Comparison of ENCODE assay signal across 31 mouse cellular contexts in genomic region chr3:90097928-90098327, GRCm38 (mm10). TPM values are rescaled to one million over a fixed set of nuclear protein-coding genes. Genes with fewer than 3 reads are reported as not detected.
A peak's percentile ranks its signal among the peaks of the same experiment; 100 is the strongest.
DNase-seq lines count a peak whose midpoint lies in the region; ATAC-seq and TF ChIP-seq lines count a peak whose summit lies in the region.
"Had no signal": no experiment of that assay in that cellular context is flagged by ENCODE, and none has a peak within 500 bp of the region (broad histone marks: within the 10 kb centered on the region; RNA-seq: fewer than 3 reads in every experiment).

No protein-coding gene starts in this region.

- in situ Hi-C loops in ES-E14 (cut with MboI; ENCODE audit: low sequenced_read_pairs in 2 of 2, unreplicated experiment in 2 of 2), result no loop called here

- no peak overlapping the region for H3K4me2 ChIP-seq in kidney, embryonic 16.5 days (replicated peaks; ENCODE audit: low read depth, low read length)
- H3K4me2 ChIP-seq in kidney, embryonic 14.5 days (replicated peaks; ENCODE audit: low read depth, low read length), result no peak overlapping the region
- H3K4me2 ChIP-seq: embryonic facial prominence, embryonic 15.5 days; forebrain, embryonic 12.5 days; heart, embryonic 15.5 days; midbrain, embryonic 13.5 days had no signal

- H3K27me3 ChIP-seq in kidney, embryonic 16.5 days (ENCODE audit: insufficient read depth, low read length), result no peaks in the 10 kb centered on the region
- no peaks in the 10 kb centered on the region for H3K27me3 ChIP-seq in kidney, embryonic 14.5 days (ENCODE audit: control insufficient read depth, insufficient read depth, low read length)
- H3K27me3 ChIP-seq: embryonic facial prominence, embryonic 15.5 days; forebrain, embryonic 12.5 days; heart, embryonic 15.5 days; midbrain, embryonic 13.5 days had no signal

- H3K9me3 ChIP-seq in kidney, embryonic 16.5 days (ENCODE audit: low read length), result no peaks in the 10 kb centered on the region
- no peaks in the 10 kb centered on the region for H3K9me3 ChIP-seq in kidney, embryonic 14.5 days (ENCODE audit: control insufficient read depth, low read length)
- no peaks in the 10 kb centered on the region for H3K9me3 ChIP-seq in ES-E14 (ENCODE audit: control insufficient read depth, insufficient read depth, low read depth, low read length)
- H3K9me3 ChIP-seq: embryonic facial prominence, embryonic 10.5 days; embryonic facial prominence, embryonic 15.5 days; forebrain, embryonic 12.5 days; G1E; heart, embryonic 10.5 days; heart, embryonic 15.5 days; midbrain, embryonic 13.5 days had no signal

- H3K36me3 ChIP-seq in kidney, embryonic 16.5 days (ENCODE audit: insufficient read depth, low read length), result peaks cover 57% of the 10 kb centered on the region
- peaks cover 52% of the 10 kb centered on the region for H3K36me3 ChIP-seq in kidney, embryonic 14.5 days (ENCODE audit: control insufficient read depth, insufficient read depth, low read length)
- peaks cover 32% of the 10 kb centered on the region for H3K36me3 ChIP-seq in ES-E14 (ENCODE audit: control insufficient read depth, insufficient read depth, low read length, poor library complexity, severe bottlenecking)

- no peak for ATAC-seq in kidney, embryonic 16.5 days (ENCODE audit: low FRiP score, low TSS enrichment)
- no peak for ATAC-seq in kidney, embryonic 14.5 days (ENCODE audit: low FRiP score, low TSS enrichment)
- ATAC-seq: CD4-positive, CD25-positive, alpha-beta regulatory T cell, adult 4 months; forebrain, postnatal 0 days; hindbrain, embryonic 16.5 days; midbrain, embryonic 13.5 days had no signal

- WGBS in kidney, embryonic 16.5 days, result 79% methylated on average over 5 of the region's 5 CpGs
- WGBS in kidney, embryonic 14.5 days, result 81% methylated on average over 5 of the region's 5 CpGs

- peak overlapping the region; percentile 67 for H3K27ac ChIP-seq in kidney, embryonic 16.5 days (ENCODE audit: low read length)
- H3K27ac ChIP-seq in kidney, embryonic 14.5 days (ENCODE audit: low read depth, low read length), result no peak overlapping the region; the same call in 1 of the 2 replicates
- peak overlapping the region; percentile 23; the same call in 1 of the 2 replicates for H3K27ac ChIP-seq in ES-E14 (ENCODE audit: insufficient read depth, low read depth, low read length, poor library complexity, severe bottlenecking)
- H3K27ac ChIP-seq: embryonic facial prominence, embryonic 10.5 days; embryonic facial prominence, embryonic 15.5 days; forebrain, embryonic 12.5 days; heart, embryonic 10.5 days; heart, embryonic 15.5 days; liver, embryonic 14.5 days; macrophage; midbrain, embryonic 13.5 days had no signal

- peaks cover 6% of the 10 kb centered on the region; the same call in 1 of the 2 replicates for H3K4me1 ChIP-seq in kidney, embryonic 16.5 days (ENCODE audit: insufficient read depth, low read length)
- H3K4me1 ChIP-seq in kidney, embryonic 14.5 days (ENCODE audit: control insufficient read depth, insufficient read depth, low read length), result no peaks in the 10 kb centered on the region
- peaks cover 4 to 15% of the 10 kb centered on the region in 2 experiments for H3K4me1 ChIP-seq in ES-E14 (ENCODE audit: control insufficient read depth in 2 of 2, insufficient read depth in 2 of 2, low read length in 2 of 2, poor library complexity in 1 of 2)
- H3K4me1 ChIP-seq: embryonic facial prominence, embryonic 10.5 days; embryonic facial prominence, embryonic 15.5 days; forebrain, embryonic 12.5 days; heart, embryonic 15.5 days; midbrain, embryonic 13.5 days had no signal

- no peak overlapping the region for H3K9ac ChIP-seq in kidney, embryonic 16.5 days (replicated peaks; ENCODE audit: low read length)
- no peak overlapping the region for H3K9ac ChIP-seq in kidney, embryonic 14.5 days (ENCODE audit: low read depth, low read length)
- no peak overlapping the region for H3K9ac ChIP-seq in ES-E14 (ENCODE audit: insufficient read depth, low read depth, low read length, poor library complexity, severe bottlenecking)
- H3K9ac ChIP-seq: embryonic facial prominence, embryonic 15.5 days; forebrain, embryonic 12.5 days; forebrain, postnatal 0 days; heart, embryonic 15.5 days; liver, embryonic 14.5 days; midbrain, embryonic 13.5 days had no signal

- H3K4me3 ChIP-seq in kidney, embryonic 16.5 days (ENCODE audit: low read length), result no peak overlapping the region
- no peak overlapping the region for H3K4me3 ChIP-seq in kidney, embryonic 14.5 days (ENCODE audit: low read length)
- H3K4me3 ChIP-seq in ES-E14 (ENCODE audit: insufficient read depth in 1 of 2, low read depth in 1 of 2, low read length in 2 of 2, poor library complexity in 1 of 2, severe bottlenecking in 1 of 2), result no peak overlapping the region
- H3K4me3 ChIP-seq: embryonic facial prominence, embryonic 10.5 days; embryonic facial prominence, embryonic 15.5 days; forebrain, embryonic 12.5 days; heart, embryonic 10.5 days; heart, embryonic 15.5 days; midbrain, embryonic 13.5 days had no signal

- peak; percentile 43 for DNase-seq in right cerebral cortex, adult 18-20 months
- no peak for DNase-seq in right cerebral cortex, postnatal 14 days
- no peak for DNase-seq in ES-E14 (ENCODE audit: low read depth, low spot score)
- DNase-seq in urinary bladder, postnatal 14 days (ENCODE audit: low spot score), result no peak
- no peak for DNase-seq in thymus, adult 18-20 months
- DNase-seq: adrenal gland, adult 8-10 months; cerebellum, adult 8-10 months; cerebellum, postnatal 25 days; forebrain, postnatal 0 days; gastrocnemius, postnatal 25 days; heart, adult 11 months; kidney, postnatal 10 days; layer of hippocampus, adult 9-11 months; liver; lung, adult 2 months; lung, postnatal 10 days; thymus, postnatal 36 days had no signal

TF ChIP-seq in ES-E14, 5 proteins besides CTCF, POLR2A, EP300 and RAD21:
- TF ChIP-seq MAFK (IDR thresholded peaks at IDR 0.05; ENCODE audit: insufficient read depth, low read depth, low read length) (no peak), ZNF384 (IDR thresholded peaks at IDR 0.05; ENCODE audit: low read depth, low read length) (no peak), CHD2 (IDR thresholded peaks at IDR 0.05; ENCODE audit: low read depth, low read length) (no peak)

RNA-seq across cellular contexts. Expression of gene Nup210l, which starts 6.0 kb away (rescaled TPM):
- 0.36 and 0.60 TPM in 2 replicates for polyA plus RNA-seq in kidney, embryonic 16.5 days (2015; fragmentation: Nextera tagmentation; extraction: Ambion mirVana)
- 0.47 and 0.76 TPM in 2 replicates for polyA plus RNA-seq in kidney, embryonic 14.5 days (2014; fragmentation: Nextera tagmentation; extraction: Ambion mirVana)
- 0.80 and 0.85 TPM in 2 replicates for total RNA-seq in ES-E14 (2012; rRNA removed)
- total RNA-seq: megakaryocyte-erythroid progenitor cell, adult 5-6 weeks had no signal
- polyA plus RNA-seq: G1E, macrophage had no signal

RNA-seq across cellular contexts. Expression of gene Tpm3, which starts 25.5 kb away (rescaled TPM):
- 543 and 583 TPM in 2 replicates for polyA plus RNA-seq in kidney, embryonic 16.5 days (2015; fragmentation: Nextera tagmentation; extraction: Ambion mirVana)
- 515 and 579 TPM in 2 replicates for polyA plus RNA-seq in kidney, embryonic 14.5 days (2014; fragmentation: Nextera tagmentation; extraction: Ambion mirVana)
- total RNA-seq in ES-E14 (2012; rRNA removed), result 241 and 287 TPM in 2 replicates

RNA-seq across cellular contexts. Expression of gene Ubap2l, which starts 45.5 kb away (rescaled TPM):
- polyA plus RNA-seq in kidney, embryonic 16.5 days (2015; fragmentation: Nextera tagmentation; extraction: Ambion mirVana), result 152 and 198 TPM in 2 replicates
- 201 and 264 TPM in 2 replicates for polyA plus RNA-seq in kidney, embryonic 14.5 days (2014; fragmentation: Nextera tagmentation; extraction: Ambion mirVana)
- 85.4 and 109 TPM in 2 replicates for total RNA-seq in ES-E14 (2012; rRNA removed)

RNA-seq across cellular contexts. Expression of gene 4933434E20Rik, which starts 46.5 kb away (rescaled TPM):
- 184 and 187 TPM in 2 replicates for polyA plus RNA-seq in kidney, embryonic 16.5 days (2015; fragmentation: Nextera tagmentation; extraction: Ambion mirVana)
- polyA plus RNA-seq in kidney, embryonic 14.5 days (2014; fragmentation: Nextera tagmentation; extraction: Ambion mirVana), result 173 and 196 TPM in 2 replicates
- total RNA-seq in ES-E14 (2012; rRNA removed), result 69.2 and 73.7 TPM in 2 replicates
